Mouse (Mus musculus): ENCODE measurements around the gene Rab8b. TPM values are rescaled to one million over a fixed set of nuclear protein-coding genes. Genes with fewer than 3 reads are reported as not detected.
A peak's percentile ranks its signal among the peaks of the same experiment; 100 is the strongest.
"Not testable (repeated sequence)": the region's sequence is repeated elsewhere in the genome, so short reads cannot be mapped to it uniquely, and the experiment has no call there.

The Rab8b gene
- polyA plus RNA-seq, 1 experiment from 2014 or later, result 27.6 TPM

GRCm38 (mm10) chr9:66897851-66898250 lies 21.6 kb downstream of the Rab8b start:
- no peak for DNase-seq
- no peak overlapping the region for H3K4me2 ChIP-seq (ENCODE audit: low read length)
- no peak for ATAC-seq (ENCODE audit: low FRiP score, low TSS enrichment)
- no peaks in the 10 kb centered on the region for H3K27me3 ChIP-seq (ENCODE audit: control insufficient read depth, insufficient read depth, low read length)
- no peak overlapping the region for H3K9ac ChIP-seq (replicated peaks; ENCODE audit: low read length)
- no peak overlapping the region for H3K27ac ChIP-seq (replicated peaks; ENCODE audit: low read depth, low read length)
- no peaks in the 10 kb centered on the region for H3K36me3 ChIP-seq (ENCODE audit: control insufficient read depth, insufficient read depth, low read length)
- H3K4me3 ChIP-seq (replicated peaks; ENCODE audit: low read depth, low read length), result no peak overlapping the region
- H3K9me3 ChIP-seq (ENCODE audit: control insufficient read depth, low read length), result no peaks in the 10 kb centered on the region
- H3K4me1 ChIP-seq (ENCODE audit: control insufficient read depth, insufficient read depth, low read length), result peaks cover 3% of the 10 kb centered on the region; the same call in 1 of the 2 replicates
- WGBS, result 75% methylated on average over 6 of the region's 6 CpGs

DNA sequence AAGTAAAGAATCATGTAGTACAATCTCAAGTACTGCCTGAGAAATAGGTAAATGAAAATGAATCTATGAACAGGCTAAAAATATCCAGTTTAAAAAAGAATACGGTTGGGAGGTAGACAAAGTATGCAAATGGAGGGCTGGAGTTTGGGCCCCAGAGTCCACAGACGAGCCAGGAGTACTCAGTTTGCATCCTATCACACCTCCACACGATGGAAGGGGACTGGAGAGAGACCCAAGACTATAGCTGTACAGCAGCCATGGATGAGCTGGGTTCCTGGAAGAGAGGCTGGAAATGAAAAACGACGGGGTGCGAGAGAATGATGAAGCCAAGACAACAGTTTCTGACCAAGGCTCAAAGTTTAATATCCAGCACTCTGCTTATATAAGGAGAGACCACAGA lies 22.5 kb downstream of the Rab8b start:
- WGBS, result 69% methylated on average over 6 of the region's 6 CpGs
- Histone ChIP-seq H3K27ac (replicated peaks; ENCODE audit: low read depth, low read length) (no peak overlapping the region), H3K4me2 (ENCODE audit: low read length) (no peak overlapping the region), H3K27me3 (ENCODE audit: control insufficient read depth, insufficient read depth, low read length) (no peaks in the 10 kb centered on the region), H3K9ac (replicated peaks; ENCODE audit: low read length) (no peak overlapping the region), H3K4me3 (replicated peaks; ENCODE audit: low read depth, low read length) (no peak overlapping the region), H3K9me3 (ENCODE audit: control insufficient read depth, low read length) (no peaks in the 10 kb centered on the region), H3K4me1 (ENCODE audit: control insufficient read depth, insufficient read depth, low read length) (no peaks in the 10 kb centered on the region), H3K36me3 (ENCODE audit: control insufficient read depth, insufficient read depth, low read length) (no peaks in the 10 kb centered on the region)
- no peak for DNase-seq
- no peak for ATAC-seq (ENCODE audit: low FRiP score, low TSS enrichment)

DNA sequence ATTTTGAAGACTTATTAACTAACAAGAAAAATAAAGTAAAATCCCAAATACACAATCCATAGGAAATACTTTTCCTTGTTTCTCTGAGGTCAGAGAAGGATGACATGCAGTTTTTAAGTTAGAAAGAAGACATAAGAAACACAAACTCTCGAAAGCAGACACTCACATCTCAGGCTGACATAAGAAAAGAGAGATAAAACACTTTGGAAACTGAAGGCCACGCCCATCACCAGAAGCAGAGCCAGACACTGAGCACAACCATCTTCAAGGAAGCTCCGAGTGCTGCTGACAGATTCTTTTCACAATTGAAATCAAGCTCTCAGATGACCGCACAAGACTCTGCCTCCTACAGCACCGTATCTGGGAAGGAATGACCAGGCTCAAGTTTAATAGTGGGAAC lies 23.5 kb downstream of the Rab8b start:
- Histone ChIP-seq H3K4me3 (replicated peaks; ENCODE audit: low read depth, low read length) (no peak overlapping the region), H3K27ac (replicated peaks; ENCODE audit: low read depth, low read length) (no peak overlapping the region), H3K36me3 (ENCODE audit: control insufficient read depth, insufficient read depth, low read length) (no peaks in the 10 kb centered on the region), H3K4me2 (ENCODE audit: low read length) (no peak overlapping the region), H3K9ac (replicated peaks; ENCODE audit: low read length) (no peak overlapping the region), H3K9me3 (ENCODE audit: control insufficient read depth, low read length) (no peaks in the 10 kb centered on the region), H3K27me3 (ENCODE audit: control insufficient read depth, insufficient read depth, low read length) (no peaks in the 10 kb centered on the region), H3K4me1 (ENCODE audit: control insufficient read depth, insufficient read depth, low read length) (no peaks in the 10 kb centered on the region)
- 73% methylated on average over 5 of the region's 5 CpGs for WGBS
- DNase-seq, result no peak
- no peak for ATAC-seq (ENCODE audit: low FRiP score, low TSS enrichment)

DNA sequence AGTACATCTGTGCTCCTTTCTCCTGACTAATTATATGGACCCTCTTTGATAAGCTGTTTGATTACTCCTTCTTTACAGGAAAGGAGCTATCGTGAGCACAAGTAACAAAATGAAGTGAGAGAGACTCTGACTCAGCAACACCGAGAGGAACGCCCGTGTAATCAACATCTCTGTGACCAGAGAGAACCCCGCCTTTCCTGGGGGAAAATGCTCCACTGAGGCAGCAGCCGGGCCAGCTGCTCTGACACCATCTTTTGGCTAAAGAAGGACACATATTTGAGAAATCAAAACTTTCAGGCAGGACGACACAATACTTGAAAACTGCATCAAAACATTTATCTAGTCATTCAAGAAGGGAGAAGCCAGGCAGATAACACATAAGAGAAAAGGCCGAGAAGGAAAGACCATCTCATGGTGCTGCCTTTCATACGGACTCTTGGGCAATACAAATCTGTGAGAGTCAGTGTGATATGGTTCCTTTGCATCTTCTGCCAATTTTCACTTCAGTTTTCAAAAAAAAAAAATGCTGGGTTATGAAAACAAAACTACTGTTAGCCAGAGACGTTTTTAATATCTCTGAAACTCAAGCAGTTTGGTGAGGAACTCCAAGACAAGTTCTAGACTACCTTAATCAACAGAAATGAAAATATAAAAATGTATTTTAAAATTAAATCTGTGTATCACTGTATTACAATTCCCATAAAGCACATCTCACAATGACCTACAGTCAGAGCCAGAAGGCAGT lies 24.3 kb downstream of the Rab8b start:
- Histone ChIP-seq H3K36me3 (ENCODE audit: control insufficient read depth, insufficient read depth, low read length) (no peaks in the 10 kb centered on the region), H3K4me1 (ENCODE audit: control insufficient read depth, insufficient read depth, low read length) (no peaks in the 10 kb centered on the region), H3K9ac (replicated peaks; ENCODE audit: low read length) (no peak overlapping the region), H3K4me3 (replicated peaks; ENCODE audit: low read depth, low read length) (no peak overlapping the region), H3K27ac (replicated peaks; ENCODE audit: low read depth, low read length) (no peak overlapping the region), H3K9me3 (ENCODE audit: control insufficient read depth, low read length) (no peaks in the 10 kb centered on the region), H3K4me2 (ENCODE audit: low read length) (no peak overlapping the region), H3K27me3 (ENCODE audit: control insufficient read depth, insufficient read depth, low read length) (no peaks in the 10 kb centered on the region)
- WGBS, result 90% methylated on average over 10 of the region's 10 CpGs
- ATAC-seq (ENCODE audit: low FRiP score, low TSS enrichment) (no peak), DNase-seq (no peak)

GRCm38 (mm10) chr9:66894421-66894820 lies 25.1 kb downstream of the Rab8b start:
- no peak for ATAC-seq (ENCODE audit: low FRiP score, low TSS enrichment)
- H3K27ac ChIP-seq (replicated peaks; ENCODE audit: low read depth, low read length), result no peak overlapping the region
- H3K27me3 ChIP-seq (ENCODE audit: control insufficient read depth, insufficient read depth, low read length), result no peaks in the 10 kb centered on the region
- 96% methylated on average over 1 of the region's 1 CpGs for WGBS
- H3K4me1 ChIP-seq (ENCODE audit: control insufficient read depth, insufficient read depth, low read length), result no peaks in the 10 kb centered on the region
- no peak overlapping the region for H3K9ac ChIP-seq (replicated peaks; ENCODE audit: low read length)
- H3K9me3 ChIP-seq (ENCODE audit: control insufficient read depth, low read length), result no peaks in the 10 kb centered on the region
- no peak overlapping the region for H3K4me2 ChIP-seq (ENCODE audit: low read length)
- no peaks in the 10 kb centered on the region for H3K36me3 ChIP-seq (ENCODE audit: control insufficient read depth, insufficient read depth, low read length)
- no peak overlapping the region for H3K4me3 ChIP-seq (replicated peaks; ENCODE audit: low read depth, low read length)
- DNase-seq, result no peak

GRCm38 (mm10) chr9:66892456-66892855 lies 27.0 kb downstream of the Rab8b start:
- H3K9me3 ChIP-seq (ENCODE audit: control insufficient read depth, low read length); DNase-seq; H3K4me3 ChIP-seq (replicated peaks; ENCODE audit: low read depth, low read length); H3K9ac ChIP-seq (replicated peaks; ENCODE audit: low read length); H3K36me3 ChIP-seq (ENCODE audit: control insufficient read depth, insufficient read depth, low read length); H3K27ac ChIP-seq (replicated peaks; ENCODE audit: low read depth, low read length); H3K27me3 ChIP-seq (ENCODE audit: control insufficient read depth, insufficient read depth, low read length); ATAC-seq (ENCODE audit: low FRiP score, low TSS enrichment); H3K4me2 ChIP-seq (ENCODE audit: low read length): not testable (repeated sequence)
- 98% methylated on average over 4 of the region's 4 CpGs for WGBS
- H3K4me1 ChIP-seq (ENCODE audit: control insufficient read depth, insufficient read depth, low read length), result peaks cover 14% of the 10 kb centered on the region

GRCm38 (mm10) chr9:66887960-66888610 lies 31.4 kb downstream of the Rab8b start:
- WGBS, result 36% methylated on average over 6 of the region's 6 CpGs
- ATAC-seq (ENCODE audit: low FRiP score, low TSS enrichment) (no peak), DNase-seq (peak; percentile 46)
- peak overlapping the region; percentile 28; the same call in 1 of the 2 replicates for H3K27ac ChIP-seq (replicated peaks; ENCODE audit: low read depth, low read length)
- no peaks in the 10 kb centered on the region for H3K36me3 ChIP-seq (ENCODE audit: control insufficient read depth, insufficient read depth, low read length)
- H3K27me3 ChIP-seq (ENCODE audit: control insufficient read depth, insufficient read depth, low read length), result no peaks in the 10 kb centered on the region
- H3K4me2 ChIP-seq (ENCODE audit: low read length), result no peak overlapping the region
- H3K4me1 ChIP-seq (ENCODE audit: control insufficient read depth, insufficient read depth, low read length), result peaks cover 27% of the 10 kb centered on the region
- no peak overlapping the region for H3K4me3 ChIP-seq (replicated peaks; ENCODE audit: low read depth, low read length)
- no peak overlapping the region for H3K9ac ChIP-seq (replicated peaks; ENCODE audit: low read length)
- no peaks in the 10 kb centered on the region for H3K9me3 ChIP-seq (ENCODE audit: control insufficient read depth, low read length)

GRCm38 (mm10) chr9:66887301-66887902 lies 32.1 kb downstream of the Rab8b start:
- Histone ChIP-seq H3K4me3 (replicated peaks; ENCODE audit: low read depth, low read length) (no peak overlapping the region), H3K36me3 (ENCODE audit: control insufficient read depth, insufficient read depth, low read length) (no peaks in the 10 kb centered on the region), H3K27me3 (ENCODE audit: control insufficient read depth, insufficient read depth, low read length) (no peaks in the 10 kb centered on the region), H3K9ac (replicated peaks; ENCODE audit: low read length) (no peak overlapping the region), H3K4me2 (ENCODE audit: low read length) (no peak overlapping the region), H3K9me3 (ENCODE audit: control insufficient read depth, low read length) (no peaks in the 10 kb centered on the region), H3K4me1 (ENCODE audit: control insufficient read depth, insufficient read depth, low read length) (peaks cover 27% of the 10 kb centered on the region), H3K27ac (replicated peaks; ENCODE audit: low read depth, low read length) (no peak overlapping the region)
- no peak for ATAC-seq (ENCODE audit: low FRiP score, low TSS enrichment)
- 43% methylated on average over 8 of the region's 8 CpGs for WGBS
- peak; percentile 14 for DNase-seq
